Mouse (Mus musculus) adrenal gland (tissue): ENCODE results near the gene Lyrm7.

Experiments
- intact Hi-C: fragments of 180-260 bp; cut with DNase I; formaldehyde crosslinking; loops from one replicate; pipeline ENCODE4 v1.15.1; 2025

Gene Lyrm7

DNA sequence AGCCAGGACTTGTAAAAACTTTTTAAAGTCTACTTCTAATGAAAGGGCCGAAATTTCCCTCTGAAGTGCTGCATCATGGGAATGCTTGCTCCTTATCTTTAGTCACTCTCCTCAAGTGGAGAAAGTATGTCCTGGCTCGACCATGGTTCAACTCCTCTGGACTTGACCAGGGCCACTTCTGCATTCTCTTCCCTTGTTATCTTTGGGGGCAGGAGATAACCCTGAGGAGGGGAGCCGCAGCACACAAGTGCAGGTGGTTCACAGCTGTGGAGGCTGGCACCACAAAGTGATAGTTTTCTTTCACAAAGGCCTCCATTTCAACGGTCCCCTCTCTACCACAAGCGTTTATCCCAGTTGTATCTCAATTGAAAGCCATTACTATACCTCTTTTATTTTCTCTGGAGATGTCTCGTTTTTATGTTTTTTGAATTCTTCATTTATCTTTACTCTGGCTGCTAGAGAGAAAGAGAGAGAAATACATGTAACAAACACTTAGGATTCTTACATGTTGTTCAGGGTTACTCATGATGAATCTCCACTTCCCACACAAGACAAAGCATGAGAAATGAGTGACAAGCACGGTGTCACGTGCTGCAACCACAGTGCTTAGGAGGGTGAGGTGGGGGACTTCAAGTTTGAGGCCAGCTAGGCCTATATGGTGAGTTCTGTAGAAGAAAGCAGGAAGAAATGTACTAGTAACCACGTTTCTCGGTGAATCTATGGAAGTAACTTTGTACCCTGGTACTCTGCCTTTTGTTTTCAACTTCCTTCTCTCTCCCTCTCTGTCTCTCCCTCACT lies 10.6 kb downstream of the Lyrm7 start:
- intact Hi-C loops, result no loop called here

DNA sequence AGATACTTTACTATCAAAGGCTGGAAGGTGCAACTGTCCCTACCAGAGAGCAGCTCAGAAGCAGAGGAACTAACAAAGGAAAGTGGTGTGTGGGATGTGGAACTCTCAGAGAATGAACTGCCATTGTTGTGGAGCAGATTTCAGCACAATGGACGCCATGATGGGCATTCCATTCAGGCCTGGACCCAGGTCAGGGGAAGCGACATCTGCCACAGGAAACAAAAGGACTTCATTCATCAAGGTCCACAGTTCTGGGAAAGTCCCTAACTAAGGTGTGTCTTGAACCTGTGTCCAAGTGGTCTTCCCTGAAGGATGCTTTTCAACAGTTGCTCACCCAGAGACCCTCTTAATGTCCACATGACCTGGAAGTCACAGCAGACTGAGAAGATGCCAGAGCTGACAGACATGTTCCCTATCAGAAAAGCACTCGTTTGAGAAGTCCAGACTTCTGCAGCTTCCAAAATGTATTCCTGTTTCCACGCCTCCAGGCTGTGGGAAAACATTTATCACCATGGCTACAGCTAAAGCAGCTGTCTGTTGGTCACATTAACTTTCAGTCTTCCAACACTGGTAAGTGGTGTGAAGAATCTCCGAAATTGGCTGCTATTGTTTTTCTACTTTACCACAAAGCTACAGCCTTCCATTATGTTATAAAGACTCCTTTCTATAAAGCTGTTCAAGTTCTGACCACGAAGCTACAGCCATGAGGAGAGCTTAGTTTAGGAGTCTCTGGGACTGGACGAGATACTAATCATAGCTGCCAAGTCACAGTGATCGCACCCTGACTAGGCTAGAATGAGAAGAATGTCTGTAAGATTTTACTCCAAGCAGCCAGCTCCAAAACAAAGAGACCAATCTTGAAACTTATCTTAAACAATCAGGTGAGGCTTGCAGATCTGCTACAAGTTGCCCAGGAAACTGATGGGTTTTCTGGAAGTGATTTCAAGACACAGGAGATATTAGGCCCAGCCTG lies 15.0 kb downstream of the Lyrm7 start:
- intact Hi-C loops, result no loop called here

DNA sequence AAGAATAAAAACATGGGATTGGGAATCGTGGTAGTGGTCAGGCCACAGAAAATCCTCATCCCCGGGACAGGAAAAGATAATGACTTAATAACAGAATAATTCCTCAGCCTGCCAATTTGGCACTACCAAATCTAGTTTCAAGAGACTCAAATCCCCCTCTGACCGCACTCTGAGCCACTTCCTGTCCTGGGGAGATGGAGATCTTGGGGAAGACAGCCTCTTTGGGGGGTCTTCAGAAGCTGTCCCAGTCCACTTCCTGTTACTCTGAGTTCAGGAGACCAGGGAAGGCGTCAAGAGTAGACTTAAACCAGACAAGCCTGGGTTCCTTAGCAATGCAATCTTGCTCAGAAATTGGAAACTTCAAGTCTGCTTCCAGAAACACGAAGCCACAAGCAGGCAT lies 15.8 kb downstream of the Lyrm7 start:
- intact Hi-C loops, result no loop called here

- intact Hi-C loops, result no loop called here
These were observed 16.3 kb downstream of the Lyrm7 start for GRCm38 (mm10) chr11:54844424-54844823.

- intact Hi-C loops, result no loop called here
These were observed 19.8 kb downstream of the Lyrm7 start for GRCm38 (mm10) chr11:54840891-54841290.

DNA sequence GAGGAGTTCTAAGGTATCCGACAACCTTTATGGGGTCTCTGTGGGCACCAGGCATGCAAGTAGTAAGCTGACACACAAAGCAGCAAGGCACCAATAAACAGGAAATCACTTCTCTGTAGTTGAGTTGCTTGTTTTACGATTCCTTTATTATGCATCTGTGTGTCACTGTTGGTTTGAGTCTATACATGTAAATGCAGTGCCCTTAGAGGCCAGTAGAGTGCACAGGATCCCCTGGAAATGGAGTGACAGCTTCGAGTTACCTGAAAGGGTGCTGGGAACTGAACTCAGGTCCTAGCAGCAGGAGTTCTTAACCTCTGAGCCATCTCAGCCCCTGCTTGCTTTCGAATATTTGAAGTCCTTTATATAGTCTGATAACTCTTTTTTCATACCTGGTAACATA lies 21.0 kb downstream of the Lyrm7 start:
- intact Hi-C loops, result no loop called here

DNA sequence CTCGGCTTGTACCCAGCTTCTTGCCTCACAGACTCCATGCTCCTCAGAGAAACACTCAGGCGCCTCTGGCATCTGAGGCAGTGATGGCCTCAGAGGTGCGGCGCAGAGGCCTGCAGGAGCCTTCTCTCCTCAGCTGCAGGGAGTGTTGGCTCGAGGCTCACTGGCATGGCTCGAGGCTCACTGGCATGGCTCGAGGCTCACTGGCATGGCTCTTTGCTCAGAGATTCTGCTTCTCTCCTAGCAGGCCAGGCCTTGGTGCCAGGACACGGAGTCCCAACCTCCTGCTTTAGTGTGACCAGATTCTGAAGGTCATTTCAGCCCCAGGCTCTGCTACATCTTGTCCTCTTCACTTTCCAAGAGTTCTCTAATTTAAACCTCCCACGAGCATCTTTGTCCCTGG lies 24.6 kb downstream of the Lyrm7 start:
- intact Hi-C loops, result no loop called here

GRCm38 (mm10) chr11:54834596-54834995 lies 26.1 kb downstream of the Lyrm7 start:
- intact Hi-C loops, result no loop called here

- intact Hi-C loops, result no loop called here
These were observed 26.9 kb downstream of the Lyrm7 start for GRCm38 (mm10) chr11:54833833-54834232.

GRCm38 (mm10) chr11:54826819-54827218 lies 33.9 kb downstream of the Lyrm7 start:
- intact Hi-C loops, result no loop called here

- intact Hi-C loops, result no loop called here
These were observed 34.9 kb downstream of the Lyrm7 start for GRCm38 (mm10) chr11:54825774-54826173.

GRCm38 (mm10) chr11:54823467-54823866 lies 37.2 kb downstream of the Lyrm7 start:
- intact Hi-C loops, result no loop called here

- intact Hi-C loops, result no loop called here
These were observed 41.2 kb downstream of the Lyrm7 start for GRCm38 (mm10) chr11:54819489-54819888.

- intact Hi-C loops, result no loop called here
These were observed 43.3 kb downstream of the Lyrm7 start for GRCm38 (mm10) chr11:54817449-54817848.

- intact Hi-C loops, result no loop called here
These were observed 45.1 kb downstream of the Lyrm7 start for GRCm38 (mm10) chr11:54815659-54816058.

DNA sequence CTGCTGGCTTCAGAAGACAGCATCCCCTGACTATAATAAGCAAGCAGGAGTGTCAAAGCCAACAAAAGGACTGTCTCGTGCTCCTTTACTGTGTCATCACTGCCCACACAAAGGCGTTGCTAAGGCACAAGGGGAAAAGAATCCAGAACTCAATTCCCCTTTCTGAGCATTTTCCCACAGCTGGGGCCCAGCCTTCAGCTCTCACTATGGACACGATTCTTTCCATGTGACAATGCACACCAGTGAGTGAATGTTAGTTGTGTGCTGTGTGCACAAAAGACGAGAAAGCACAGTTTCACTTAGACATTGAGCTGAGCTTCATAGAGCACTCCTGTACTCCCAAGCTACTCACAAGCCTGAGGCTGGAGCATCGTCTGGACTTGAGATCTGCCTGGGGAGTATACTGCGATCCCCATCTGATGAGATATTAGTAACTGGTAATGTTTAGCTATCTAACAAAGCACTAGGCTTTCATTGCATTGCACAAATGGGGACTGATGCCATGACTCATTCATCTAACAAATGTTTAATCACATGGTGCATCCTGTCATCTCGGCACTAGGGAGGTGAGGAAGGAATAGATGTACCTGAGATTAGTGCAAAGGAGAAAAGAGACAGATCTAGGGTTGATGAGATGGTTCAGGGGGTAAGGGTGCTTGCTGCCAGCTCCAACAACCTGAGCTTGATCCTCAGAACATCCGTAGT lies 47.8 kb downstream of the Lyrm7 start:
- intact Hi-C loops, result no loop called here

GRCm38 (mm10) chr11:54812314-54812713 lies 48.4 kb downstream of the Lyrm7 start:
- intact Hi-C loops, result no loop called here

- intact Hi-C loops, result no loop called here
These were observed 49.7 kb downstream of the Lyrm7 start for GRCm38 (mm10) chr11:54811054-54811453.

DNA sequence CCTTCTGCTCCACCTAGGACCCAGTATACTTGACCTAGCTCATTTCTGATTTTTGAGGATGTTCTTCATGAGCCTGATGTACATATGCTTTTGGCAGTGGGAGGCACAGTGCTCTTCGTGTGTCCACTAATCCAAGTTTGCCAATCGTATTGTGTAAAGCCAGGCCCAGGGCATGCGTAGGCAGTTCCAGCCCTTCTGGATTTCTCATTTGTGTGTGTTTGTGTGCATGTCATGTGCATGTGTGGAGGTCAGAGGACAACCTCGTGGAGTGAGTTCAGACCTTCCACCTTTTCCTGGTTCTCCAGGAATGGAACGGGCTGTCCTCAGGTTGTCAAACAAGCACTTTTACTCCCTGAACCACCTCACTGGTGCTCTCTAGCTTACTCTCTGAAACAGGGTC lies 51.1 kb downstream of the Lyrm7 start:
- intact Hi-C loops, result no loop called here

- intact Hi-C loops, result no loop called here
These were observed 52.5 kb downstream of the Lyrm7 start for GRCm38 (mm10) chr11:54808177-54808576.

GRCm38 (mm10) chr11:54807669-54808068 lies 53.0 kb downstream of the Lyrm7 start:
- intact Hi-C loops, result no loop called here

DNA sequence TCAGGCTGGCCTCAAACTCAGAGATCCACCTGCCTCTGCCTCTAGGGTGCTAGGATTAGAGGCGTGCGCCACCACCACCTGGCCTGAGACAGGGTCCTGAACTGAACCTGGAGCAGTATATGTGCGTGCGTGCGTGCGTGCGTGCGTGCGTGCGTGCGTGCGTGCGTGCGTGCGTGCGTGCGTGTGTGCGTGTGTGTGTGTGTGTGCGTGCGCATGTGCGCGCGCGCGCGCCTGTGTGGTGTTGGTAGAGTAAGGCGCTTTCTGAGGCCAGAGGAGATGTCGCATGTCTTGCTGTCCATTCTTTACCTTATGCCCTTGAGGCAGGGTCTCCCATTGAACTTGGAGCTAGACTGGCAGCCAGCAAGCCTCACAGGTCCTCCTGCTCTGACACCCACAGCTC lies 53.8 kb downstream of the Lyrm7 start:
- intact Hi-C loops, result no loop called here
